1 mouse cellular context compared by ENCODE assay signal in the genomic region with DNA sequence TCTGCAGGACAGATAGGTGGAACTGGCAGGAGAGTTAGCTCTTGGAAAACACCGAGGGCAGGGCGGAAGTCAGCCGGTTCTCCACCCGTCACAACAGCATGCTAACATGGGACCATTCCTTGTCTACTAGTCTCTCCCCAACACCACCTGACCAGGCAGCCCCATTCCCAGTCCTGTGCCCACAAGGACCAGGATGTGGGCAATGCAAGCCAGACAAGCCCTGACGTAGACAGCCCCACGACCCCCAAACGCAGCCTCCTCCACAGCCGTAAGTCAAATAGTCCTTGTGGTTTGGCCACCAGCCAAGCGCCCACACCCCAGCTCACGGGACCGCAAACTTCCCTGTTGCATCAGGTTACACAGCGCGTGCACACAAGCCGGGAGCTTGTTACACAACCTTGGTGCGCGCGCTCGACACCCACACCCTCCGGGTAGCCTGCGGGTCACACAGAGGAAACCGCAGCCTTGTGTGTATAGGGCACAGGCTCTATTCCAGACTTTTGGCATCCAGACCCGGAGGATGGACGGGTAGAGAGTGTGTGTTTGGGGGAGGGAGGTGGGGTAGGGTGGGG.
TF ChIP-seq lines count a peak whose summit lies in the region.

No protein-coding gene starts in this region.

TF ChIP-seq in MEL, 35 proteins besides CTCF, POLR2A, EP300 and RAD21 (continued from another document):
- peak; percentile 32 for TF ChIP-seq CHD2 (IDR thresholded peaks at IDR 0.05; ENCODE audit: low read length)
- TF ChIP-seq ZNF384 (IDR thresholded peaks at IDR 0.05; ENCODE audit: low read depth, low read length), result no peak
- TF ChIP-seq ZMIZ1 (IDR thresholded peaks at IDR 0.05; ENCODE audit: low read depth, low read length), result no peak
- no peak for TF ChIP-seq E2F4 (IDR thresholded peaks at IDR 0.05; ENCODE audit: borderline replicate concordance, low read depth, low read length)
- TF ChIP-seq MAFK (IDR thresholded peaks at IDR 0.05; ENCODE audit: borderline replicate concordance, low read depth, low read length), result peak; percentile 46; the same call in 1 of the 2 replicates
- no peak for TF ChIP-seq UBTF (IDR thresholded peaks at IDR 0.05; ENCODE audit: borderline replicate concordance, insufficient read depth, low read depth, low read length)
- TF ChIP-seq NRF1 (IDR thresholded peaks at IDR 0.05; ENCODE audit: insufficient read depth, low read depth, low read length, poor library complexity, severe bottlenecking), result 0 out of 2 replicates have a peak, but pooled peaks have one; percentile 30
- TF ChIP-seq JUND (IDR thresholded peaks at IDR 0.05; ENCODE audit: low read depth, low read length), result no peak
- peak; percentile 70 for TF ChIP-seq TCF12 (IDR thresholded peaks at IDR 0.05; ENCODE audit: low read depth, low read length)
- no peak for TF ChIP-seq MEF2A (IDR thresholded peaks at IDR 0.05; ENCODE audit: extremely low read depth, insufficient replicate concordance, low read depth, low read length, poor library complexity, severe bottlenecking)
- peak; percentile 74; the same call in 1 of the 2 replicates for TF ChIP-seq MAX (IDR thresholded peaks at IDR 0.05; ENCODE audit: low read length)
- TF ChIP-seq ELF1 (IDR thresholded peaks at IDR 0.05; ENCODE audit: low read depth, low read length), result peak; percentile 61; the same call in 1 of the 2 replicates
- TF ChIP-seq KAT2A (conservative IDR thresholded peaks at IDR 0.05; ENCODE audit: low read depth, low read length), result no peak
- peak; percentile 78; the same call in 1 of the 2 replicates for TF ChIP-seq MAZ (IDR thresholded peaks at IDR 0.05; ENCODE audit: low read depth, low read length)
- peak; percentile 50; the same call in 1 of the 2 replicates for TF ChIP-seq HCFC1 (IDR thresholded peaks at IDR 0.05; ENCODE audit: low read depth, low read length)
- TF ChIP-seq POLR2AphosphoS2 (IDR thresholded peaks at IDR 0.05; ENCODE audit: low read length), result peak; percentile 66
- peak; percentile 82 for TF ChIP-seq MXI1 (IDR thresholded peaks at IDR 0.05; ENCODE audit: low read depth, low read length)
- TF ChIP-seq ETS1 (IDR thresholded peaks at IDR 0.05; ENCODE audit: low read depth, low read length), result peak; percentile 98
- TF ChIP-seq MYB (IDR thresholded peaks at IDR 0.05; ENCODE audit: low read depth, low read length), result no peak
- TF ChIP-seq SIN3A (IDR thresholded peaks at IDR 0.05; ENCODE audit: low read length), result peak; percentile 86
TF ChIP-seq in MEL: peak in this region for 18.
